Mouse (Mus musculus): ENCODE results near the gene Hmx3. TPM values are rescaled to one million over a fixed set of nuclear protein-coding genes. Genes with fewer than 3 reads are reported as not detected.

Gene Hmx3
- polyA plus RNA-seq, 1 experiment from 2014 or later: not detected

- Histone ChIP-seq H3K9ac (no peak within 1 kb of the TSS), H3K4me3 (replicated peaks) (no peak within 1 kb of the TSS), H3K9me3 (replicated peaks) (no peaks in the 10 kb centered on the region), H3K4me1 (peaks cover 11% of the 10 kb centered on the region), H3K27me3 (peaks cover 97% of the 10 kb centered on the region), H3K4me2 (replicated peaks) (no peak within 1 kb of the TSS), H3K36me3 (no peaks in the 10 kb centered on the region), H3K27ac (replicated peaks) (no peak within 1 kb of the TSS)
- 2% methylated on average over 3 of the region's 3 CpGs for WGBS
- no peak for ATAC-seq (ENCODE audit: insufficient number of reproducible peaks, low FRiP score, low TSS enrichment, low read depth)
These were observed 5.8 kb downstream of the Hmx3 start, which contains the start of gene Hmx2 for GRCm38 (mm10) chr7:131548473-131548872. Hmx2 (plus strand) TSS chr7:131548773.

GRCm38 (mm10) chr7:131551471-131551870 is 8.8 kb downstream of the Hmx3 start:
- H3K27me3 ChIP-seq: peaks cover 99% of the 10 kb centered on the region
- no peak overlapping the region for H3K4me2 ChIP-seq (replicated peaks)
- H3K9ac ChIP-seq: no peak overlapping the region
- no peak overlapping the region for H3K4me3 ChIP-seq (replicated peaks)
- no peaks in the 10 kb centered on the region for H3K36me3 ChIP-seq
- 3% methylated on average over 4 of the region's 4 CpGs for WGBS
- no peak for ATAC-seq (ENCODE audit: insufficient number of reproducible peaks, low FRiP score, low TSS enrichment, low read depth)
- H3K27ac ChIP-seq (replicated peaks): no peak overlapping the region
- H3K9me3 ChIP-seq (replicated peaks): no peaks in the 10 kb centered on the region
- H3K4me1 ChIP-seq: peaks cover 20% of the 10 kb centered on the region

GRCm38 (mm10) chr7:131551931-131552741 is 9.5 kb downstream of the Hmx3 start:
- H3K9ac ChIP-seq: no peak overlapping the region
- H3K36me3 ChIP-seq: no peaks in the 10 kb centered on the region
- under 1% methylated on average over 42 of the region's 42 CpGs for WGBS
- peaks cover 27% of the 10 kb centered on the region for H3K4me1 ChIP-seq
- no peak for ATAC-seq (ENCODE audit: insufficient number of reproducible peaks, low FRiP score, low TSS enrichment, low read depth)
- no peak overlapping the region for H3K4me3 ChIP-seq (replicated peaks)
- no peak overlapping the region for H3K4me2 ChIP-seq (replicated peaks)
- peaks cover 99% of the 10 kb centered on the region for H3K27me3 ChIP-seq
- H3K27ac ChIP-seq (replicated peaks): no peak overlapping the region
- no peaks in the 10 kb centered on the region for H3K9me3 ChIP-seq (replicated peaks)

GRCm38 (mm10) chr7:131552781-131553180 is 10.1 kb downstream of the Hmx3 start:
- H3K9ac ChIP-seq: no peak overlapping the region
- H3K27ac ChIP-seq (replicated peaks): no peak overlapping the region
- H3K4me3 ChIP-seq (replicated peaks): no peak overlapping the region
- ATAC-seq (ENCODE audit: insufficient number of reproducible peaks, low FRiP score, low TSS enrichment, low read depth): no peak
- H3K4me2 ChIP-seq (replicated peaks): no peak overlapping the region
- H3K4me1 ChIP-seq: peaks cover 28% of the 10 kb centered on the region
- no peaks in the 10 kb centered on the region for H3K36me3 ChIP-seq
- 3% methylated on average over 5 of the region's 5 CpGs for WGBS
- H3K27me3 ChIP-seq: peaks cover 99% of the 10 kb centered on the region
- H3K9me3 ChIP-seq (replicated peaks): no peaks in the 10 kb centered on the region

GRCm38 (mm10) chr7:131553771-131554175 is 11.1 kb downstream of the Hmx3 start:
- no peak; the same call in 1 of the 2 replicates for ATAC-seq (ENCODE audit: insufficient number of reproducible peaks, low FRiP score, low TSS enrichment, low read depth)
- no peak overlapping the region for H3K9ac ChIP-seq
- WGBS: 0% methylated on average over 33 of the region's 39 CpGs

GRCm38 (mm10) chr7:131554341-131555180 is 11.9 kb downstream of the Hmx3 start:
- Histone ChIP-seq H3K9me3 (replicated peaks) (no peaks in the 10 kb centered on the region), H3K27ac (replicated peaks) (no peak overlapping the region), H3K27me3 (peaks cover 93% of the 10 kb centered on the region), H3K4me3 (replicated peaks) (peak overlapping the region; percentile 30), H3K36me3 (no peaks in the 10 kb centered on the region), H3K4me1 (peaks cover 28% of the 10 kb centered on the region), H3K4me2 (replicated peaks) (peak overlapping the region; percentile 46), H3K9ac (no peak overlapping the region)
- no peak for ATAC-seq (ENCODE audit: insufficient number of reproducible peaks, low FRiP score, low TSS enrichment, low read depth)
- WGBS: under 1% methylated on average over 45 of the region's 45 CpGs

More at GRCm38 (mm10) chr7:131553771-131554175, 11.1 kb downstream of the Hmx3 start:
- H3K36me3 ChIP-seq: no peaks in the 10 kb centered on the region
- H3K9me3 ChIP-seq (replicated peaks): no peaks in the 10 kb centered on the region
- H3K4me1 ChIP-seq: peaks cover 28% of the 10 kb centered on the region
- peaks cover 97% of the 10 kb centered on the region for H3K27me3 ChIP-seq
- peak overlapping the region; percentile 46 for H3K4me2 ChIP-seq (replicated peaks)
- peak overlapping the region; percentile 30 for H3K4me3 ChIP-seq (replicated peaks)
- no peak overlapping the region for H3K27ac ChIP-seq (replicated peaks)

GRCm38 (mm10) chr7:131555301-131556081 is 12.8 kb downstream of the Hmx3 start:
- Histone ChIP-seq H3K36me3 (no peaks in the 10 kb centered on the region), H3K27ac (replicated peaks) (no peak overlapping the region), H3K4me2 (replicated peaks) (peak overlapping the region; percentile 36; the same call in 1 of the 2 replicates), H3K4me1 (peaks cover 28% of the 10 kb centered on the region), H3K4me3 (replicated peaks) (peak overlapping the region; percentile 26), H3K9me3 (replicated peaks) (no peaks in the 10 kb centered on the region), H3K9ac (no peak overlapping the region), H3K27me3 (peaks cover 85% of the 10 kb centered on the region)
- under 1% methylated on average over 68 of the region's 68 CpGs for WGBS
- no peak for ATAC-seq (ENCODE audit: insufficient number of reproducible peaks, low FRiP score, low TSS enrichment, low read depth)

- peaks cover 78% of the 10 kb centered on the region for H3K27me3 ChIP-seq
- no peak overlapping the region for H3K9ac ChIP-seq
- 2% methylated on average over 9 of the region's 9 CpGs for whole genome bisulfite sequencing
- ATAC-seq (ENCODE audit: insufficient number of reproducible peaks, low FRiP score, low TSS enrichment, low read depth): no peak
- peak overlapping the region; percentile 26; the same call in 1 of the 2 replicates for H3K4me3 ChIP-seq (replicated peaks)
- H3K9me3 ChIP-seq (replicated peaks): no peaks in the 10 kb centered on the region
- H3K4me1 ChIP-seq: peaks cover 30% of the 10 kb centered on the region
- H3K27ac ChIP-seq (replicated peaks): no peak overlapping the region
- no peaks in the 10 kb centered on the region for H3K36me3 ChIP-seq
- no peak overlapping the region for H3K4me2 ChIP-seq (replicated peaks)
These were observed 13.4 kb downstream of the Hmx3 start for GRCm38 (mm10) chr7:131556116-131556515.

- peak overlapping the region; percentile 15 for H3K4me2 ChIP-seq (replicated peaks)
- H3K9me3 ChIP-seq (replicated peaks): no peaks in the 10 kb centered on the region
- peak overlapping the region; percentile 9; the same call in 1 of the 2 replicates for H3K4me3 ChIP-seq (replicated peaks)
These were observed 14.0 kb downstream of the Hmx3 start for GRCm38 (mm10) chr7:131556541-131557271.

GRCm38 (mm10) chr7:131557751-131558150 is 15.1 kb downstream of the Hmx3 start:
- Histone ChIP-seq H3K36me3 (peaks cover 6% of the 10 kb centered on the region), H3K4me2 (replicated peaks) (no peak overlapping the region), H3K9me3 (replicated peaks) (no peaks in the 10 kb centered on the region), H3K4me3 (replicated peaks) (no peak overlapping the region), H3K27me3 (peaks cover 62% of the 10 kb centered on the region), H3K27ac (replicated peaks) (no peak overlapping the region), H3K4me1 (peaks cover 39% of the 10 kb centered on the region), H3K9ac (no peak overlapping the region)
- no peak for ATAC-seq (ENCODE audit: insufficient number of reproducible peaks, low FRiP score, low TSS enrichment, low read depth)
- 37% methylated on average over 2 of the region's 2 CpGs for WGBS

More at GRCm38 (mm10) chr7:131556541-131557271, 14.0 kb downstream of the Hmx3 start:
- no peak overlapping the region for H3K27ac ChIP-seq (replicated peaks)
- H3K36me3 ChIP-seq: no peaks in the 10 kb centered on the region
- no peak for ATAC-seq (ENCODE audit: insufficient number of reproducible peaks, low FRiP score, low TSS enrichment, low read depth)
- no peak overlapping the region for H3K9ac ChIP-seq
- peaks cover 33% of the 10 kb centered on the region for H3K4me1 ChIP-seq
- peaks cover 73% of the 10 kb centered on the region for H3K27me3 ChIP-seq
- WGBS: 1% methylated on average over 37 of the region's 37 CpGs

All from embryonic facial prominence, embryonic 15.5 days (tissue).